Mouse (Mus musculus) gastrocnemius, adult 2 months (tissue): ENCODE data around the gene Ccdc74a. TPM values are rescaled to one million over a fixed set of nuclear protein-coding genes. Genes with fewer than 3 reads are reported as not detected.

Source experiments
- DNase-seq: peaks from one replicate; pipeline ENCODE4 v3.0.0; 2022
- H3K27ac ChIP-seq: fragments of 200-600 bp; 2 replicates; pipeline ENCODE4 v1.8.1; 2022; ENCODE audit warnings: mild to moderate bottlenecking
- H3K4me3 ChIP-seq: fragments of 200-600 bp; 2 replicates; pipeline ENCODE4 v1.8.1; 2022; ENCODE audit warnings: mild to moderate bottlenecking, moderate library complexity
- CTCF ChIP-seq: fragments of 200-600 bp; IDR thresholded peaks from 2 replicates; pipeline ENCODE4 v1.8.1; 2022; ENCODE audit warnings: antibody characterized with exemption, mild to moderate bottlenecking, moderate library complexity
- intact Hi-C: fragments of 180-260 bp; cut with DNase I; formaldehyde crosslinking; loops from one replicate; pipeline ENCODE4 v1.15.1; 2025
- total RNA-seq, 2 experiments: library from RNA; stranded (reverse); gene quantifications; 2 replicates each; pipeline ENCODE4 v1.2.3; 2021

The Ccdc74a gene
- total RNA-seq, 2 experiments from 2014 or later = 0.61 to 0.78 TPM

- intact Hi-C loops = no loop called here
- TF ChIP-seq CTCF = no peak
- Histone ChIP-seq H3K27ac (no peak overlapping the region), H3K4me3 (no peak overlapping the region)
- no peak for DNase-seq
Observed at GRCm38 (mm10) chr16:17626269-17626555, 20.1 kb upstream of the Ccdc74a start.

DNA sequence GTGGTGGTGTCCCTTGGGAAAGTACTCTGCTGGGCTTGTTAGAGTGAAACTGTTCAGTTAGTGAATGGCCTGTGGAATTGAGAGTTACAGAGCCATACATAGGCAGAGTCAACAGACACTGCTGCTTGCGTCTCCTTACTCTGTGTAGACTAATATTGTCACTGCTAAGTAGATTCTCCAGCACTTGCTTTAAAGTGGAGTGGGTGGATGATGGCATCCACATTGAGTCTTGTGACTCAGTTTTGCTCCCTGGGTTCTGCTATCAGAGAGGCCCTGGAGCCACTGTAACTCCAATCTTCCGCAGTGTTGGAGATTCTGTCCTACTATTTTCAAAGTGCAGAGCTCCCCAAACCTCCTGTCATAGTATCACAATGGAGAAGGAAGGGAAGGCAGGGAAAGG is 13.7 kb upstream of the Ccdc74a start:
- Histone ChIP-seq H3K27ac (no peak overlapping the region), H3K4me3 (no peak overlapping the region)
- no peak for DNase-seq
- TF ChIP-seq CTCF = no peak
- intact Hi-C loops = no loop called here

DNA sequence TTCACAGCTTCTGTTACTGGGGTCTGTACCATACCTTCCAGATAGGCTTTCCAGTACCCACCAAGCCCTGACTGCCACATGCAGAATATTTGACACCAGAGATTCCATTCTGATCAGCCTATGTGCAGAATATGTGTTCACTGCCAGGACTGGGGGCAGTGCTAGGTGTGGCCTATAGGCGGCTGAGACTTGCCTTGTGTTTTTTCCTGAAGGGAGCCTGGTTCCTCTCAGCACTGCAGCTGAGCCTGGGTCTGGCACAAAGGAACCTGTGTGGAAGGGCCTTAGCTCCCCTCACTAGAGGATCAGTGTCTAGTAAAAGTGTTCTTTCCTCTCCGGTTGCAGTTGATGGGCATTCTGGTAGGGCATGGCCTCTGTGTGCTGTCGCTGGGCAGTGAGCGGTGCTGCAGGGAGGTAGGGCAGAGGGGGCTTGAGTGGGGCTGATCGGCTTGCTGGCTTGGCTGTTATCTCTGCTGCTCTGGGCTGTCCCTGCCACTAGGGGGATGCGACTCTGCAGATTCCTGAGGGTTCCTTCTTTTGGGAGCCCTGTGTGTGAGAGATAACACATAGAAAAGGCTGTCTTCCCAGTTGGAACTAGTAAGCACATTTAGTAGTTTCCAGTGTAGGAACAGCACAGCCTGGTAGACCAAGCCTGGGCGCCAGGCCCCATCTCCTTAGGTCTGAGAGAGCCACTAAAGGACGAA is 12.6 kb upstream of the Ccdc74a start:
- Histone ChIP-seq H3K27ac (no peak overlapping the region), H3K4me3 (no peak overlapping the region)
- DNase-seq = no peak
- intact Hi-C loops = no loop called here
- TF ChIP-seq CTCF = no peak

- Histone ChIP-seq H3K4me3 (no peak overlapping the region), H3K27ac (no peak overlapping the region)
- no peak for DNase-seq
- intact Hi-C loops = no loop called here
- no peak for TF ChIP-seq CTCF
Observed at GRCm38 (mm10) chr16:17636904-17637303, 9.4 kb upstream of the Ccdc74a start.

GRCm38 (mm10) chr16:17637610-17638009 is 8.7 kb upstream of the Ccdc74a start:
- intact Hi-C loops = no loop called here
- DNase-seq = no peak
- H3K27ac ChIP-seq = no peak overlapping the region
- H3K4me3 ChIP-seq = no peak overlapping the region
- peak; percentile 20; the same call in 1 of the 2 replicates for TF ChIP-seq CTCF

DNA sequence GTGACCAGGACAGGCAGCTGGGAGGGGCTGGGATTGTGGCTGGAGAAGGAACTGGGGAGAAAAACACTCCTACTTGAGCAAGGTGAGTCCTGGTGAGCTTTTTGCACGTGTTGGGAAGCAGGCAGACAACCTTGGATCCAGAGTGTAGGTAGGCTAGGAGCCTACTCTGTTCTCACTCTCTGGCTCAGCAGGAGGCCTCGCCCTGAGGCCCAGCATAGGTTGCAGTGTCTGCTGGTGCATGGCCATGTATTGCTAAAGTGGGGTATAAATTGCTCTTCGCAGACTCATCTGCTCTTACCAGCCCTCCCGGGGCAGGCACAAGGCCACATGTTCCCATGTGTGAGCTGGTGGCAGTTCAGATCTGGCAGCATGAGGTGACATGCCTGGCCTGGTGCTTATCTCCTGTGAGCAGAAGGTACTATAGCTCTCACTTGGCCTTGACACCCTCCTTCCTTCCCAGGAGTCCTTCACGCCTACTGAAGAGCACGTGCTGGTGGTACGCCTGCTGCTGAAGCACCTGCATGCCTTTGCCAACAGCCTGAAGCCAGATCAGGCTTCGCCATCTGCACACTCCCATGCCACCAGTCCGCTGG is 8.1 kb upstream of the Ccdc74a start:
- no peak for DNase-seq
- H3K4me3 ChIP-seq = no peak overlapping the region
- TF ChIP-seq CTCF = no peak
- no peak overlapping the region for H3K27ac ChIP-seq
- intact Hi-C loops = no loop called here

- H3K27ac ChIP-seq = no peak overlapping the region
- TF ChIP-seq CTCF = no peak
- intact Hi-C loops = no loop called here
- no peak for DNase-seq
- H3K4me3 ChIP-seq = no peak overlapping the region
Observed at GRCm38 (mm10) chr16:17639081-17639480, 7.2 kb upstream of the Ccdc74a start.

DNA sequence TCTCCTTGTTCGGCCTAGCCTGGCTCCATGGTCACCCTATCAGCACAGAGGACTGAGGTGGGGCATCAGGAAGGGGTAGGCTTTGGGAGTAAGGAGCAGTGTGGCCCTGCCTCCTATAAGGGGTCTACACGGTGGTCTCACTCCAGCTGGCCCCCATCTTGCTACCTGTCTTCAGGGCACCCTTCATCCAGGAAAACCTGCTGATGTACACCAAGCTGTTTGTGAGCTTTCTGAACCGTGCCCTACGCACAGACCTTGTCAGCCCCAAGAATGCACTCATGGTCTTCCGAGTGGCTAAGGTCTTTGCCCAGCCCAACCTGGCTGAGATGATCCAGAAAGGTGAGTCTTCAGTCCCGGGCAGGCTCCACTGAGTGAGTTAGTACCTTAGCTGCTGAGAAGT is 6.3 kb upstream of the Ccdc74a start:
- no peak for TF ChIP-seq CTCF
- intact Hi-C loops = no loop called here

GRCm38 (mm10) chr16:17640706-17641105 is 5.6 kb upstream of the Ccdc74a start:
- no peak overlapping the region for H3K4me3 ChIP-seq
- no peak for TF ChIP-seq CTCF
- DNase-seq = no peak
- H3K27ac ChIP-seq = no peak overlapping the region
- intact Hi-C loops = no loop called here

More for the DNA sequence above, 6.3 kb upstream of the Ccdc74a start:
- DNase-seq = no peak
- H3K27ac ChIP-seq = no peak overlapping the region
- H3K4me3 ChIP-seq = no peak overlapping the region

- Histone ChIP-seq H3K4me3 (no peak overlapping the region), H3K27ac (no peak overlapping the region)
- TF ChIP-seq CTCF = no peak
- no peak for DNase-seq
- intact Hi-C loops = no loop called here
Observed at GRCm38 (mm10) chr16:17641301-17641700, 5.0 kb upstream of the Ccdc74a start.

- no peak for TF ChIP-seq CTCF
- intact Hi-C loops = no loop called here
- Histone ChIP-seq H3K27ac (no peak overlapping the region), H3K4me3 (no peak overlapping the region)
- no peak for DNase-seq
Observed at GRCm38 (mm10) chr16:17642311-17642710, 4.0 kb upstream of the Ccdc74a start.

DNA sequence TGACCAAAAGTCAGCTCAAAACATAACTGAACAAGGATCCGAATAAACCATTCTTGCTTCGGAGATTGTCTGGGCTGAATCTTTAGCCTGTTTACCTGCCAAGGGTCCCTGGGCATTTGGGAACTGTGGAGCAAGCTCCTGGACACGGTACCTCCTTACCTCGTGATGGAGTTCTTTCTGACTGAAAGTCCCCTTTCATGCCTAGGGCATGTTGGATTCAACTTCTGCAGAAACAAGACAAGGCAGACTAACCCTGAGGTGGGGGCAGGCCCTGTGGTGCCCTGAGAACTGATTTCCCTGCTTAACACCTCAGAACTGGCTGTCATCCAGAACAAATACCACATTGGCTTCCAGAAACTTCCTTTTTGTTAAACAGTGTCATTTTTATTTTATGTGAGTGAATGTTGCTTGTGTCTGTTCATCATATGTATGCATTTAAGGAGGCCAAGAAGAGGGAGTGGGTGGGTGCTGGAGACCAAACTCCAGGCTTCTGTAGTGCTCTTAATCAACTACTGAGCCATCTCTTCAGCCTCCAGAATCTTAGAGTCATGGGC is 2.8 kb upstream of the Ccdc74a start:
- no peak overlapping the region for H3K27ac ChIP-seq
- no peak for TF ChIP-seq CTCF
- intact Hi-C loops = no loop called here
- no peak overlapping the region for H3K4me3 ChIP-seq
- no peak for DNase-seq

DNA sequence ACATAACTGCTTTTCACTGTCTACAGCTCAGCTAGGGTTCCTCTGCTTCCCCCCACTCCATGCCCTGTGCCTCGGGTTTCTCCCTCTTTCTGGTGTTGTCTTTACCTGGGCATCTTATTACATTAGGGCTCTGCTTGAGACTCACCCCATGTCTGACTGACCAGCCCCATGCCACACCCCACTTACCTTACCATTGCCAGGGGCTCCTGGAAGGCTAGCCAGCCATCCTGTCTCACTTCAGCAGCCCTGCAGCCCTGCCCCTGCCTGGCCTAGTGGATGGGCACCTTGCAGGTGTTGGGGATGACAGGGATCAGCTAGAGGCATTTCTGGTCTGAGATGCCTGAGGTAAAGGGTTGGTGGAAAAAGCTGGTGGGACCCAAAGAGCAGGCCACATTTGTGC is 886 bp downstream of the Ccdc74a start:
- intact Hi-C loops = loop anchor here (5.0 kb wide), 1 partner anchor 75 kb away; no protein-coding TSS in a partner anchor
- DNase-seq = no peak
- no peak overlapping the region for H3K27ac ChIP-seq
- H3K4me3 ChIP-seq = peak overlapping the region; percentile 77
- no peak for TF ChIP-seq CTCF
